Mouse (Mus musculus): Measurements from ENCODE around the gene Crabp2.

DNA sequence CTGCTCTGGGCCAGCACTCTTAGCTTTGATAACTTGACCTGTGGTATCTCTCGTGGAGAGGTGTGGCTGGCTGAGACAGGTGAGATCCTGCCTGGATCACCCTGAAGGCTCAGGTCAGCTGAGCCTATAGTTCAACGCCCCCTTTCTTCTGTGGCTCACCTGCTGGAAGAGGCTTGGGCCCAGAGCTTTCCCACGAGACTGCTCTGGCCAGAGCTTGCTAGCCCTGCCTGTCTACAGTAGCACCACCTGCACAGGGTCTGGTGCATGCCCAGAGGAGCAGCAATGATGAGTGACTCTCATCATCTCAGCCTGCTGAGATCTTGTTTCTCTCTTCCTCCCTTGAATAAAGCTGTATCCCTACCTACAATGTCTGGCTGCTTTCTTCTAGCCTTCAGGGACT lies 31.6 kb downstream of the Crabp2 start:
- TF ChIP-seq CTCF (IDR thresholded peaks at IDR 0.05 in 2 of 3, conservative IDR thresholded peaks at IDR 0.05 in 1 of 3; ENCODE audit: control insufficient read depth in 1 of 3, insufficient read depth in 1 of 3, low read depth in 2 of 3, low read length in 3 of 3, poor library complexity in 1 of 3, severe bottlenecking in 1 of 3) (no peak), ZNF384 (IDR thresholded peaks at IDR 0.05; ENCODE audit: low read depth, low read length) (no peak), POLR2A (IDR thresholded peaks at IDR 0.05; ENCODE audit: control insufficient read depth in 1 of 2, insufficient read depth in 1 of 2, low read depth in 1 of 2, low read length in 2 of 2, poor library complexity in 1 of 2) (no peak), KAT2A (conservative IDR thresholded peaks at IDR 0.05; ENCODE audit: low read depth, low read length) (no peak), POLR2AphosphoS2 (IDR thresholded peaks at IDR 0.05; ENCODE audit: low read length) (no peak)
